Mouse (Mus musculus) layer of hippocampus, adult 2 months (tissue): ENCODE measurements around the gene Scnm1. TPM values are rescaled to one million over a fixed set of nuclear protein-coding genes. Genes with fewer than 3 reads are reported as not detected.
A peak's percentile ranks its signal among the peaks of the same experiment; 100 is the strongest.
"Not testable (repeated sequence)": the region's sequence is repeated elsewhere in the genome, so short reads cannot be mapped to it uniquely, and the experiment has no call there.

Experiments
- DNase-seq, 2 experiments: peaks; one replicate each; pipeline ENCODE4 v3.0.0; 2022; ENCODE audit warnings: low spot score in 2 of 2
- H3K27ac ChIP-seq: fragments of 200-600 bp; 2 replicates; pipeline ENCODE4 v1.8.1; 2022
- H3K4me3 ChIP-seq: fragments of 200-600 bp; 2 replicates; pipeline ENCODE4 v1.8.1; 2022; ENCODE audit warnings: mild to moderate bottlenecking
- CTCF ChIP-seq: fragments of 200-600 bp; conservative IDR thresholded peaks from 2 replicates; pipeline ENCODE4 v1.8.1; 2022; ENCODE audit warnings: antibody characterized with exemption, mild to moderate bottlenecking, moderate library complexity
- total RNA-seq, 2 experiments: library from RNA; stranded (reverse); gene quantifications; 2 replicates each; pipeline ENCODE4 v1.2.3; 2021

The Scnm1 gene
- total RNA-seq, 2 experiments from 2014 or later: 50.4 to 57.5 TPM

- no peak for DNase-seq
- TF ChIP-seq CTCF: no peak
- Histone ChIP-seq H3K27ac (peak overlapping the region; percentile 23; the same call in 1 of the 2 replicates), H3K4me3 (no peak overlapping the region)
These were observed 6.4 kb upstream of the Scnm1 start for GRCm38 (mm10) chr3:95140289-95140595.

GRCm38 (mm10) chr3:95139586-95140288 is 5.9 kb upstream of the Scnm1 start:
- TF ChIP-seq CTCF: no peak
- H3K4me3 ChIP-seq: no peak overlapping the region
- peak overlapping the region; percentile 23; the same call in 1 of the 2 replicates for H3K27ac ChIP-seq
- DNase-seq: no peak

GRCm38 (mm10) chr3:95136336-95136735 is 2.5 kb upstream of the Scnm1 start:
- H3K27ac ChIP-seq: no peak overlapping the region

GRCm38 (mm10) chr3:95135433-95136052 is 1.7 kb upstream of the Scnm1 start:
- peak overlapping the region; percentile 14 for H3K27ac ChIP-seq
- peak overlapping the region; percentile 56 for H3K4me3 ChIP-seq
- TF ChIP-seq CTCF: no peak
- no peak for DNase-seq

More at GRCm38 (mm10) chr3:95136336-95136735, 2.5 kb upstream of the Scnm1 start:
- DNase-seq: no peak
- TF ChIP-seq CTCF: no peak
- no peak overlapping the region for H3K4me3 ChIP-seq

GRCm38 (mm10) chr3:95135023-95135422 is 1.2 kb upstream of the Scnm1 start:
- H3K27ac ChIP-seq: peak overlapping the region; percentile 14
- H3K4me3 ChIP-seq: peak overlapping the region; percentile 56
- no peak for TF ChIP-seq CTCF
- no peak for DNase-seq

- not testable (repeated sequence) for H3K27ac ChIP-seq
These were observed 322 bp upstream of the Scnm1 start for GRCm38 (mm10) chr3:95134133-95134532.

GRCm38 (mm10) chr3:95133176-95133575 is 635 bp downstream of the Scnm1 start:
- peak overlapping the region; percentile 63 for H3K4me3 ChIP-seq
- H3K27ac ChIP-seq: peak overlapping the region; percentile 91
- DNase-seq: no peak
- TF ChIP-seq CTCF: no peak

More at GRCm38 (mm10) chr3:95134133-95134532, 322 bp upstream of the Scnm1 start:
- DNase-seq: not testable (repeated sequence)
- peak overlapping the region; percentile 63 for H3K4me3 ChIP-seq

GRCm38 (mm10) chr3:95132389-95132788 is 1.4 kb downstream of the Scnm1 start:
- peak; percentile 65 for TF ChIP-seq CTCF
- DNase-seq: not testable (repeated sequence)

GRCm38 (mm10) chr3:95130081-95130480 is 3.7 kb downstream of the Scnm1 start:
- no peak for DNase-seq
- no peak overlapping the region for H3K4me3 ChIP-seq
- no peak overlapping the region for H3K27ac ChIP-seq
- TF ChIP-seq CTCF: no peak

More at GRCm38 (mm10) chr3:95132389-95132788, 1.4 kb downstream of the Scnm1 start:
- H3K4me3 ChIP-seq, H3K27ac ChIP-seq: not testable (repeated sequence)

GRCm38 (mm10) chr3:95129226-95129651 is 4.6 kb downstream of the Scnm1 start:
- no peak for DNase-seq
- H3K27ac ChIP-seq: no peak overlapping the region
- no peak overlapping the region for H3K4me3 ChIP-seq
- no peak for TF ChIP-seq CTCF

- peak in 1 of 2 experiments; percentile 42 for DNase-seq
- TF ChIP-seq CTCF: no peak
- Histone ChIP-seq H3K4me3 (no peak overlapping the region), H3K27ac (peak overlapping the region; percentile 21; the same call in 1 of the 2 replicates)
These were observed 8.8 kb downstream of the Scnm1 start for GRCm38 (mm10) chr3:95124972-95125371.

- Histone ChIP-seq H3K27ac (peak within 1 kb of the TSS; percentile 21; the same call in 1 of the 2 replicates), H3K4me3 (no peak within 1 kb of the TSS)
- TF ChIP-seq CTCF: peak; percentile 74
- no peak for DNase-seq
These were observed 9.6 kb downstream of the Scnm1 start, which contains the start of gene Tmod4 for GRCm38 (mm10) chr3:95124246-95124645. Tmod4 (plus strand) TSS chr3:95124476.

GRCm38 (mm10) chr3:95121580-95121979 is 12.2 kb downstream of the Scnm1 start:
- no peak for DNase-seq
- H3K27ac ChIP-seq: no peak overlapping the region
- no peak overlapping the region for H3K4me3 ChIP-seq
- no peak for TF ChIP-seq CTCF

GRCm38 (mm10) chr3:95117751-95118150 is 16.1 kb downstream of the Scnm1 start:
- no peak for TF ChIP-seq CTCF
- no peak for DNase-seq
- Histone ChIP-seq H3K27ac (no peak overlapping the region), H3K4me3 (no peak overlapping the region)
